Mouse (Mus musculus) activated CD4-positive, CD25-positive, alpha-beta regulatory T cell, adult 9 weeks (primary cell): ENCODE results near the gene Atg4a. TPM values are rescaled to one million over a fixed set of nuclear protein-coding genes. Genes with fewer than 3 reads are reported as not detected.

Experiments
- polyA plus RNA-seq: library from polyadenylated mRNA; unstranded; fragments of 100-300 nt; shearing (Covaris generic); gene quantifications from one replicate; pipeline ENCODE4 v1.2.1, GENCODE M21; 2017

Atg4a gene
- 32.1 TPM for polyA plus RNA-seq

GRCm38 (mm10) chrX:140956272-140956940 is at the start of gene Atg4a, which contains the start of gene Psmd10:
Gene Atg4a (plus strand): TSS chrX:140956907.
Gene Psmd10 (minus strand): TSS chrX:140956728.

GRCm38 (mm10) chrX:140907360-140907759 is 49.3 kb upstream of the Atg4a start, which contains the start of gene Vsig1:
Gene Vsig1 (plus strand): TSS chrX:140907608.

Other genes starting within 250 kb of the Atg4a start
- gene Tex13b, start 143.5 kb upstream of the Atg4a start, polyA plus RNA-seq: 0.17 TPM
- gene Vsig1, start 49.3 kb upstream of the Atg4a start, polyA plus RNA-seq: not detected
- 61.9 TPM for gene Psmd10, start 179 bp upstream of the Atg4a start, polyA plus RNA-seq